Mouse (Mus musculus) hindbrain, postnatal 0 days (tissue): ENCODE measurements around the gene Slc24a3. TPM values are rescaled to one million over a fixed set of nuclear protein-coding genes. Genes with fewer than 3 reads are reported as not detected.

Experiments used
- ATAC-seq: fragments of 200-750 bp; cut with Nextera tagmentation; 2 replicates; pipeline ENCODE4 v1.8.0; 2017; ENCODE audit warnings: mild to moderate bottlenecking, moderate TSS enrichment, moderate library complexity
- DNase-seq: peaks from one replicate; pipeline ENCODE4 v3.0.0-alpha.2; 2015; ENCODE audit warnings: low spot score
- H3K27ac ChIP-seq: fragments of 300-500 bp; sonication (generic); 2 replicates; pipeline ENCODE4 v1.5.1; 2014; ENCODE audit warnings: mild to moderate bottlenecking
- H3K27me3 ChIP-seq: fragments of 300-500 bp; sonication (generic); 2 replicates; pipeline ENCODE4 v1.6.1; 2014; ENCODE audit warnings: low read length, mixed read lengths; ENCODE audit not compliant: insufficient read depth
- H3K36me3 ChIP-seq: fragments of 300-500 bp; sonication (generic); 2 replicates; pipeline ENCODE4 v1.6.1; 2014; ENCODE audit warnings: low read length, mixed read lengths; ENCODE audit not compliant: insufficient read depth
- H3K4me1 ChIP-seq: fragments of 300-500 bp; sonication (generic); 2 replicates; pipeline ENCODE4 v1.6.1; 2014; ENCODE audit warnings: antibody characterized with exemption, low read length, mixed read lengths; ENCODE audit not compliant: insufficient read depth
- H3K4me2 ChIP-seq: fragments of 300-500 bp; sonication (generic); 2 replicates; pipeline ENCODE4 v1.6.1; 2014; ENCODE audit warnings: low read depth, mild to moderate bottlenecking, low read length, moderate library complexity, mixed read lengths
- H3K4me3 ChIP-seq: fragments of 300-500 bp; sonication (generic); 2 replicates; pipeline ENCODE4 v1.5.1; 2014; ENCODE audit warnings: low read length
- H3K9ac ChIP-seq: fragments of 300-500 bp; sonication (generic); replicated peaks from 2 replicates; pipeline ENCODE4 v1.6.1; 2014; ENCODE audit warnings: mild to moderate bottlenecking, low read length, moderate library complexity, mixed read lengths
- H3K9me3 ChIP-seq: fragments of 300-500 bp; sonication (generic); 2 replicates; pipeline ENCODE4 v1.6.1; 2016; ENCODE audit warnings: low read length, mixed read lengths
- CTCF ChIP-seq: IDR thresholded peaks from 2 replicates; pipeline ENCODE4 v1.5.1; 2016; ENCODE audit warnings: antibody characterized with exemption, control low read depth, low read depth
- WGBS: fragments of 180-500 bp; shearing (Covaris S2); extraction: QIAGEN DNeasy Blood & Tissue Kit; methylation state at CpG from one replicate; pipeline ENCODE4 v1.1.7; 2014; 5-methylcytosine and 5-hydroxymethylcytosine counted together
- polyA plus RNA-seq: library from polyadenylated mRNA; unstranded; fragments of >200 nt; fragmentation: Nextera tagmentation; extraction: Ambion mirVana; gene quantifications from 2 replicates; pipeline ENCODE4 v1.2.1, GENCODE M21; 2015
- total RNA-seq: library from RNA; depleted of rRNA; stranded (reverse); fragments of >200 nt; gene quantifications from 2 replicates; pipeline ENCODE4 v1.2.3, GENCODE M21; 2014

The Slc24a3 gene
- total and polyA plus RNA-seq, 2 experiments from 2014 or later = 28.5 to 63.3 TPM

- H3K27ac ChIP-seq = no peak overlapping the region
- WGBS = 100% methylated on average over 2 of the region's 2 CpGs
- ATAC-seq (no peak), DNase-seq (no peak)
- H3K9ac ChIP-seq = no peak overlapping the region
- H3K9me3 ChIP-seq = no peaks in the 10 kb centered on the region
- H3K4me3 ChIP-seq = no peak overlapping the region
- H3K36me3 ChIP-seq = no peaks in the 10 kb centered on the region
- no peak for TF ChIP-seq CTCF
- H3K27me3 ChIP-seq = no peaks in the 10 kb centered on the region
- no peaks in the 10 kb centered on the region for H3K4me1 ChIP-seq
- H3K4me2 ChIP-seq = no peak overlapping the region
Measured at GRCm38 (mm10) chr2:145417738-145418137, 250.2 kb downstream of the Slc24a3 start.

GRCm38 (mm10) chr2:145419078-145419477 lies 251.5 kb downstream of the Slc24a3 start:
- Histone ChIP-seq H3K4me2 (no peak overlapping the region), H3K4me3 (no peak overlapping the region), H3K9me3 (no peaks in the 10 kb centered on the region), H3K36me3 (no peaks in the 10 kb centered on the region), H3K9ac (no peak overlapping the region), H3K4me1 (no peaks in the 10 kb centered on the region), H3K27ac (no peak overlapping the region), H3K27me3 (no peaks in the 10 kb centered on the region)
- TF ChIP-seq CTCF = no peak
- no peak for DNase-seq
- ATAC-seq = no peak
- WGBS = 89% methylated on average over 2 of the region's 2 CpGs

DNA sequence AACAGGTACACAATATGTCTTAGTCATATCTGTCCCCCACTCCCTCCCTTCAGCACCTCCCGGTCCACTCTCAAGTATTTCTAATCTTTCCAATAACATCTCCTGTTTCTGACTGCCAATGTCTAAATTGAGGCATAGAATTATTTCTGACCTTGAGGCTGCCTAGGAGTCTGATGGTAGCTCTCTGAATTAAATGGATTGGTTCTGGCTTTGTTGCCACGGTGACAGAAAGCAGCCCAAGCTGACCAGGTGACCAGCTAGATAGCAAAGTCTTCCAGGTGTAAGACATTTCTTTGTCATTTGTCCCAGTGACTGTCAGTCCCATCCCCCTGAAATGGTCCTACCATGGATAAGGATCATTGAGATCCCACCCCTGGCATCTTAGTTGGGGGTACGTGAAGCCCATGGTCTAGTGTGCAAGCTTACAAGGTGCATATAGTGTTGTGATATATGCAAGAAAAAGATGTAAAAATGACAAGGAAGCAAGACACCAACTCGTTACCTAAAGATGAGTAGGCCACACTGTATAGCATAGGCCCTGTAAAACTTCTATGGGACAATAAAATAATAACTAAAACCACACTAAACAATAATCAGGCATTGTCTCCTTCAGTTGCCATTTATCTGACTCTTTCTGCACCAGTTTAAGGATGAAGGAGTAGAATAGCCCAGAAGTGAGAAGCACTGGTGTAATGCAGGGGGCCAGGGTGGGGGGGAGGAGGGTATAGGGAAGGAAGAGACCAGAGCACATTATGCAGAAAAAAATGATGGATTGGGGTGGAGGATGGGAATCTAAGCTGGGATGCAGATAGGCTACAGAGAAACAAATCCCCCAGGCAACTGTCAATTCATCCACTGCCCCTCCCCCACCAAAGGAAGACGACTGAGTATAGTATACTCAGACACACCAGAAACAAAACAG lies 253.7 kb downstream of the Slc24a3 start:
- Histone ChIP-seq H3K27me3 (no peaks in the 10 kb centered on the region), H3K4me3 (no peak overlapping the region), H3K27ac (no peak overlapping the region), H3K36me3 (no peaks in the 10 kb centered on the region), H3K4me2 (no peak overlapping the region), H3K9me3 (no peaks in the 10 kb centered on the region), H3K9ac (no peak overlapping the region), H3K4me1 (no peaks in the 10 kb centered on the region)
- TF ChIP-seq CTCF = no peak
- WGBS = 74% methylated on average over 5 of the region's 5 CpGs
- no peak for ATAC-seq
- DNase-seq = peak; percentile 20

- H3K27me3 ChIP-seq = no peaks in the 10 kb centered on the region
- no peak overlapping the region for H3K9ac ChIP-seq
- H3K27ac ChIP-seq = no peak overlapping the region
- no peaks in the 10 kb centered on the region for H3K36me3 ChIP-seq
- H3K9me3 ChIP-seq = no peaks in the 10 kb centered on the region
- H3K4me2 ChIP-seq = no peak overlapping the region
- no peaks in the 10 kb centered on the region for H3K4me1 ChIP-seq
- no peak overlapping the region for H3K4me3 ChIP-seq
- WGBS = 51% methylated on average over 3 of the region's 3 CpGs
- ATAC-seq (no peak), DNase-seq (no peak)
- TF ChIP-seq CTCF = no peak
Measured at GRCm38 (mm10) chr2:145421889-145422212, 254.3 kb downstream of the Slc24a3 start.

- no peaks in the 10 kb centered on the region for H3K9me3 ChIP-seq
- no peak overlapping the region for H3K9ac ChIP-seq
- no peaks in the 10 kb centered on the region for H3K27me3 ChIP-seq
- 82% methylated on average over 5 of the region's 5 CpGs for WGBS
- H3K4me3 ChIP-seq = no peak overlapping the region
- ATAC-seq (no peak), DNase-seq (no peak)
- H3K27ac ChIP-seq = no peak overlapping the region
- TF ChIP-seq CTCF = no peak
- H3K36me3 ChIP-seq = no peaks in the 10 kb centered on the region
- H3K4me2 ChIP-seq = no peak overlapping the region
- no peaks in the 10 kb centered on the region for H3K4me1 ChIP-seq
Measured at GRCm38 (mm10) chr2:145429982-145430381, 262.4 kb downstream of the Slc24a3 start.

DNA sequence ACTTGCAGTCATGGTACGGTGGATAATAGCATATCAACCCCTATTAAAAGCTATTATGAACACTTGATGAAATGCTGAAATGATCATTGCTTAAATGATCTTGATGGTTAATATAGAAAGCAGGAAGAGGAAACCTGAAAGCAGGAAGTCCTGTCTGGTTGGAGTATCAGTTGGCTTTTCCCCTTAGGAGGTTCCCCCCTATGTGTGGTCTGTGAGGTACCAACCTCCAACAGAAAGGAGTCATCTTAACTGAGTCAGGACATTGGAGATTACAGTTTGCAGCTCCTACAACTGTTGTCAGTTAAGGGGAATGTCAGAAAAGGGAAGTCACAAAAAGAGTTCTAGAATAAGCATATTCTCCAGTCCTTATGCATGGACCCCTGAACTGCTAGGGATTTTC lies 266.5 kb downstream of the Slc24a3 start:
- H3K27ac ChIP-seq = no peak overlapping the region
- no peak overlapping the region for H3K9ac ChIP-seq
- no peaks in the 10 kb centered on the region for H3K27me3 ChIP-seq
- no peak for TF ChIP-seq CTCF
- H3K4me1 ChIP-seq = no peaks in the 10 kb centered on the region; the same call in 1 of the 2 replicates
- no peaks in the 10 kb centered on the region for H3K9me3 ChIP-seq
- H3K4me2 ChIP-seq = no peak overlapping the region
- no peak for DNase-seq
- no peak for ATAC-seq
- 89% methylated on average over 1 of the region's 1 CpGs for WGBS
- H3K36me3 ChIP-seq = no peaks in the 10 kb centered on the region
- H3K4me3 ChIP-seq = no peak overlapping the region

DNA sequence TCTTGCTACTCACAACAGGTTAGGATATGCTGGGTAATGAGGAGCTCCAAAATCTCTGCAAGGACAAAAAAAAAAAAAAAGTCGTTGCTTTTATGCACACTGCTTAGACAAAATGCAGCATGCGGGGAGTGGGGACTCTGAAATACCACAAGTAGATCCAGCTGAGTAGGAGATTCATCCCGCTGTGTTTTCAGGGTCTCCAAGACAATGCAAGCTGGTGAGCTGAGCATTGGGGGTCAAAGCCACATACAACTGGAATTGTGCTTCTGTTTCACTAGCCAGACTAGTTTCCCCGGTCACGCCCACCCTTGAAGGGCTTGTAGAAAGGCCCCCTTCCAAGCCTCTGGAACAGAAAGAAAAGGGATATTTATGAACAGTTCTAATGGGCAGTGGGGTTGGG lies 270.8 kb downstream of the Slc24a3 start:
- DNase-seq (no peak), ATAC-seq (no peak)
- H3K36me3 ChIP-seq = no peaks in the 10 kb centered on the region
- H3K27me3 ChIP-seq = no peaks in the 10 kb centered on the region
- no peak overlapping the region for H3K4me2 ChIP-seq
- WGBS = 26% methylated on average over 5 of the region's 5 CpGs
- H3K4me1 ChIP-seq = no peaks in the 10 kb centered on the region; the same call in 1 of the 2 replicates
- TF ChIP-seq CTCF = no peak
- H3K4me3 ChIP-seq = no peak overlapping the region
- no peaks in the 10 kb centered on the region for H3K9me3 ChIP-seq
- no peak overlapping the region for H3K27ac ChIP-seq
- no peak overlapping the region for H3K9ac ChIP-seq
